Mouse (Mus musculus): Measurements from ENCODE around the gene Ccdc149.

DNA sequence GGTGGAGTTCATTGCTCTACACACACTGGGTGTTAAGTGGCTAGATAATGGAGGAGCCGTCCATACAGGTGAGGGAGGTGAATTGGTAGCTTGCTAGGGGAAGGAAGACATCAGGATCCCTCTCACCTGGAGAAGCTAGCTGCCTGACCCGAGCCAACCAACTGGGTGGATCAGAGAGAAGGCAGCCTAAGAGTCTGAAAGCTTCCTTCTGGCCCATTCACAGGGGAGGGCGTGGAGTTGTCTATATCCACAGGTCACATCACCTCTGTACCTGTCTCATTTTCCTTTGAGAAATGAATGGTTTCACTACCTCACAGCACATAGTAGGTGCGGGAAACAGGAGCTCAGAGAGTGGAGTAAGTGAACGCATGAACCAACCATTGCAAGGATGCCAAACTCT lies 770 bp downstream of the Ccdc149 start:
- TF ChIP-seq CTCF (IDR thresholded peaks at IDR 0.05; ENCODE audit: low read depth, low read length) (no peak), GATA1 (IDR thresholded peaks at IDR 0.05; ENCODE audit: borderline replicate concordance, low read length) (no peak), POLR2AphosphoS5 (IDR thresholded peaks at IDR 0.05; ENCODE audit: insufficient replicate concordance, low read depth, low read length) (no peak), TAL1 (conservative IDR thresholded peaks at IDR 0.05; ENCODE audit: low read depth, low read length) (no peak), GATA2 (IDR thresholded peaks at IDR 0.05; ENCODE audit: borderline replicate concordance, low read depth, low read length) (no peak)

Measured in G1E (cell line).